In the genomic region with DNA sequence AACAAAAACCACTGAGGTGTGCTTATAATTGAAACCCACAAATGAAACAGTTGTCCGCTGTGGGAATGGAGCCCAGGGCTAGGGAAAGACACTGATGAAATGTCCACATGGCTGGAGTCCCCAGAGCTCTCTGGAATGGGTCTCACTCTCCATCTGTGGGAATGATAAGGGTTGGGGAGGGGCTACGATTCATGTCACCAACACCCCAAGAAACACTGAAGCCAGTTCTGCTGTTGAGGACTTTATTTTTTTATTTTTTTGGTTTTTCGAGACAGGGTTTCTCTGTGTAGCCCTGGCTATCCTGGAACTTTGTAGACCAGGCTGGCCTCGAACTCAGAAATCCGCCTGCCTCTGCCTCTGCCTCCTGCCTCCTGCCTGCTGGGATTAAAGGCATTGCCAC, we compare ENCODE assay signal across 1 mouse cellular context.
TF ChIP-seq lines count a peak whose summit lies in the region.

No protein-coding gene starts in this region.

TF ChIP-seq in CH12.LX, 34 proteins besides CTCF, POLR2A, EP300 and RAD21 (continued from another document):
- no peak for TF ChIP-seq JUN (IDR thresholded peaks at IDR 0.05; ENCODE audit: insufficient read depth, low read depth, low read length)
TF ChIP-seq in CH12.LX: peak in this region for 0.
